Mouse (Mus musculus): ENCODE results near the gene Upf1.

GRCm38 (mm10) chr8:70332070-70332877 lies 20.8 kb downstream of the Upf1 start:
- TF ChIP-seq SRF (IDR thresholded peaks at IDR 0.05; ENCODE audit: control insufficient read depth, insufficient read length, low read depth) (no peak), POLR2A (IDR thresholded peaks at IDR 0.05; ENCODE audit: insufficient read length, low read depth) (no peak), TCF12 (IDR thresholded peaks at IDR 0.05; ENCODE audit: insufficient read depth, poor library complexity, severe bottlenecking) (no peak), REST (IDR thresholded peaks at IDR 0.05; ENCODE audit: insufficient read depth, insufficient read length) (no peak), E2F4 (IDR thresholded peaks at IDR 0.05; ENCODE audit: insufficient read depth) (no peak), MAX (IDR thresholded peaks at IDR 0.05; ENCODE audit: low read depth) (no peak), USF1 (IDR thresholded peaks at IDR 0.05; ENCODE audit: low read depth) (no peak)
